Mouse (Mus musculus) right cerebral cortex, adult 2 months (tissue): ENCODE data around the gene Clps.
"Not testable (repeated sequence)": the region's sequence is repeated elsewhere in the genome, so short reads cannot be mapped to it uniquely, and the experiment has no call there.

Experiments
- DNase-seq, 2 experiments: peaks; one replicate each; pipeline ENCODE4 v3.0.0; 2021 to 2022; ENCODE audit warnings: low spot score in 2 of 2

Gene Clps

GRCm38 (mm10) chr17:28560598-28560997 lies at the start of gene Clps:
Clps (minus strand) TSS chr17:28560766.
- no peak for DNase-seq

- no peak for DNase-seq
These were observed 49.0 kb upstream of the Clps start for GRCm38 (mm10) chr17:28609543-28609942.

- DNase-seq: no peak
These were observed 41.1 kb upstream of the Clps start for GRCm38 (mm10) chr17:28601557-28602250.

- no peak for DNase-seq
These were observed 40.2 kb upstream of the Clps start for GRCm38 (mm10) chr17:28600780-28601179.

DNA sequence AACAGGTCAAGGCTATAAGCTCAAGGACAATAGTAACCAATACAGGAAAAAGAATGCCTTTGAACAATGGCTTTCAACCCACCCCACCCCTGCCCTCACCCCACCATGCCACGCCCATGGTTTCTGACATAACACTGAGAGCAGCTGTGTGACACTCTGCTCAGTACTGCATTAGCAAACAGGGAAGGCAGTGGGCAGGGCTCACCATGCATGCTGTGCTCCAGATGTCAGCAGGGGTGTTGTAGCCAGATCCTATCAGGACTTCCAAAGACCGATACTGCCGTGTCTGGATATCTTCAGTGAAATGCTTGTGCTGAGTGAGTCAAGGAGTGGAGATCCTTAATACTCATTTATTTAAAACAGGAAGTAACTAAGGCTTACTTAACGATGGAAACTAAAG lies 33.4 kb upstream of the Clps start:
- no peak for DNase-seq

GRCm38 (mm10) chr17:28592998-28593397 lies 32.4 kb upstream of the Clps start:
- DNase-seq: peak; percentile 71 to 86

DNA sequence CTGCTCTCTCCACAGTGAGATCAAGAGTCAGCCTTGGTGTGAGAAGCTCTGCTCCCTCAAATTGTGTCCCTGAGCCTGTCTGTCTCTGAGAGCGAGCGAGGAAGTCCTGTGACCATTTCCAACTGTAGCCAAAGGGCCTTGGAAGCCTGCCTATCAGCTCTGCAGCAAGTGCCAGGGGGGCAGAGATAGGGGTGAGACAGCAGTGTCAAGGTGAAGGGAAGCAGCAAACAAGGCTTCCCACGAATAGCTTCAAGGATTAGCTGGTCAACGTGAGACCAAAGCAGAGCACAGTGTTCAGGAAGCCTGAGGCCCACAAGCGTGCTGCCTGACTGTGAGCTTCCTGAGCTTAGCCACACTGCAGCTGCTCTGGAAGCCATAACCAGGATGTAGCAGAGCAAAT lies 30.9 kb upstream of the Clps start:
- no peak for DNase-seq

DNA sequence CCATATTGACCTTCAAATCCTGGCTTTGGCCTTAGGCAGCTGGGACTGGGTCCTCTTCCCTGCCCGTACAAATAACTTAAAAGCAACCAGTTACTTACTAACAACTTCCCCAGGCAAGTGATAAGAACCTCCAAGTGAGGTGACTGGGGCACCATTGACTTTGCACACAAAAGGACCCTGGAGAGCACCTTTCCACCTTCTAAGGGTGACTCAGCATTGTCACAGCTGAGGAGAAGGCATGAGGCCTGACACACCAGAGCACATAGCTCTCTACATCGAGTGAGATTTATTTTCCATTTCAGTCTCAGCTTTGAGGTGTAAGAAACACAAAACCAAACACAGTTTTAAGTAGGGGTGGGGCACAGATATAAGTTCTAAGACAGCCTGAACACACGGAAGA lies 30.0 kb upstream of the Clps start:
- no peak for DNase-seq

DNA sequence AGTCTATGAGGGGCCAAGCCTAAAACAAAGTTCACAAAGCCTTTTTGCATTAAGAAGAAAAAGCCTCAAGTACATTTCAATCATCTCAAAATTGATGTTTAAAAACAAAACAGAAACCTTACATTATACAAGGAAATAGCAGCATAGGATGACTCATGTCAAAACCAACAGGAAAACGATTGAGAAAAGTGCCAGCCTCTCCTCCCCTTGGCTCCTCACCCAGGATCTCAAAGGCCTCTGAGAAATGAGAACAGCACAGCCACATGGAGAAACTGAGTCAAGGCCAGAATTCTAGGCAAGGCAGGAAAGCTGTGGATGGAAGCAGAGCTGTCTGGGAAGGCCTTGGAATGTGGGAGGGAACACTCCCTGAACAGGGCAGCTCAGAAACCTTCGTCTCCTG lies 28.0 kb upstream of the Clps start:
- DNase-seq: no peak

GRCm38 (mm10) chr17:28586509-28586908 lies 25.9 kb upstream of the Clps start:
- DNase-seq: no peak

DNA sequence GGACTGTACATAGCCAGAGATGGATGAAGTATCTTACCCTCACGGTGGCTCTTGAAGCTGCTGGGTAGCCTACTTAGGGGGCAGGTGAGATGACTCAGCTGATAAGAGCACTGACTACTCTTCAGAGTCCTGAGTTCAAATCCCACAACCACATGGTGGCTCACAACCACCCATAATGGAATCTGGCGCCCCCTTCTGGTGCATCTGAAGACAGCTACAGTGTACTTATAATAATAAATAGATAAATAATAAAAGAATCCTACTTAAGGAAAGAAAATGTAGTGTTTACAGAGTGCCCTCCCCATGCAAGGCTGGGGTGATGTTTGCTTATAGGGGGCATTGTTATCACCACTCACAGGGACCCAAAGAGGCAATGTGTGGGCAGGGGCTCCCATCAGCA lies 20.5 kb upstream of the Clps start:
- no peak for DNase-seq

GRCm38 (mm10) chr17:28580396-28580795 lies 19.8 kb upstream of the Clps start:
- DNase-seq: no peak

DNA sequence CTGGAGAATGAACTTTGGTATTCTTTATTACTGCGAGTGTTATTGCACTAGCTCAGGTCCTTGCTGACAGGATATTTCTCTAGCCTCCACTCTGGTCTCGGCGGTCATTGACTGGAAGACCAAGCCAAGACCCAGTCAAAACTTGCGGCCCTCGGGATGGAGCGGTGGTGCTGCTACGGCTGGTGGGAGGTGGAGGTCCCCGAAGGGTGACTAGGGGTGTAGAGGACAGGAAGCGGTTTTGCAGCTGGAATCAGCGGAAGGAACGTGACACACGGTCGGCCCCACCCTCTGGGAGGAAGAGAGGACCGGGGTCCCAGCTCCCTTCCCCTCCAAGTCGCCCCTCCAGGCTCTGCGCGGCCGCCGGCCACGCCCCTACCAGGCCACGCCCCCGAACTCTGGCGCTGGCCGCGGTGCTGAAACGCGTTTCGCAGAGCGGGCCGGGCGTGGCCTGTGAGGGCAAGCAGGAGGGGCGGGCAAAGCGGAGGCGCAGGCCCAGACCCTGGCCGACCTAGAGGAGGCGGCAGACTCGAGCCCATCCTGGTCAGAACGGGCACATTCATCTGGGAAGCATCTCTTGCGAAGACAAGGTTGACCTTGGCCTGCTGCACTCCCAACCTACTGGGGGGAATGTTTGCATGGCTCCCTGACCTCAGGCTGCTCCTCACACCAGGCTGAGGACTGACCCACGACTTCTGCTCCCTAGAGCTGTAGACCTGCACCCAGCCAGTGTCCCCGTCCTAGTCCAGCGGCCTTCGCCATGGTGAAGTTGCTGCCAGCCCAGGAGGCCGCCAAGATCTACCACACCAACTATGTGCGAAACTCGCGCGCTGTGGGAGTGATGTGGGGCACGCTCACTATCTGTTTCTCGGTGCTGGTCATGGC lies 14.9 kb upstream of the Clps start, which contains the start of gene Lhfpl5:
Lhfpl5 (plus strand) TSS at position 398 of the 882 bp plus-strand sequence.
- DNase-seq: no peak

DNA sequence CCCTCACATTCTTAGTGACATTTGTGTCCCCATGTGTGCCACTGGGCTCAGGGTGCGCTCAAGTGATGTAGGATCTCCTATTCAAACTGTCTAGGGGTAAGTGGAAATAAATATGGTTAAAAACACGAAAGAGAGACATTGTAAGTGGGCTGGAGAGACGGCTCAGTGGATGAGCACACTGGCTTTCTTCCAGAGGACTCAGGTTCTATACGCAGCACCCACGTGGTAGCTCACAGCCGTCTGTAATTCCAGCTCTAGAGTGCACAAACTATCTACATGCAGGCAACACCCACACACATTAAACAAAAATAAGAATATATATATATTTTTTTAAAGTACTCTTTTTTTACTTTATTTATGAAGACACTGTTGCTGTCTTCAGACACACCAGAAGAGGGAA lies 12.4 kb upstream of the Clps start:
- DNase-seq: peak in 1 of 2 experiments; percentile 41

DNA sequence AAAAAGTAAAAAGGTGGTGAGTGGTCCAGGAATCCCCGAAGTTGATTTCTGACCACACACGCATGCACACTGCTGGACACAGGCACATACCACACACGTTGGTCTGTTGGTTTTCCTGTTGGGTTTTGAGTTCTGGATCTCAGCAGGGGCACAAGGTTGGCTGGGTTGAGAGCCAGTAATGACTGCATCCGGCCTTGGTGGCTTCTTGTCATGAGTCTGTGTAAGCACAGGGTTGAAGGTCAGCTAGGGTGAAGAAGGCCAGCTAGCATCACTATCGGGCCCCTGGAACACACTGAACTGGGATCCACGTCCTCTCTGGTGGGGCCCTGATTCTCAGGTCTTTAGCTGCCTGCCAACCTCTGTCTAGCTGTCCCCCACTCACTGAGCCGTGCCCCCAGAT lies 12.0 kb upstream of the Clps start:
- DNase-seq: no peak

DNA sequence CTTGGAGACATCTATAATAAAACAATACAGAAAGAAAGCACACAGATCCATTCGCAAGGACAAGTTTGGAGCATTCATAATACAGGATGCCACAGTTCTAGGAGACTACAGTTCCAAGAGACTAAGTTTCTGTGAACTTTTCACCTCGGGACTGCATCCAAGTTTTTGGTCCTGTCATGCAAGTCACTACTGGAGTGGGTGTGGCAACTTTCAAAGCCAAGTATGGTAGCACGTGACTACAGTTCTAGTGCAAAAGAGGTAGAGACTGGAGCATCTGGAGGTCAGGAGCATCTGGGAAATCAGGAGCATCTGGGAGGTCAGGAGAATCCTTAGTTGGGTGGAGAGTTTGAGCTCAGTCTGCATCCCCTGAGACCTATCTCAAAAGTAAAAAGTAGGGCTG lies 11.3 kb upstream of the Clps start:
- DNase-seq: no peak

DNA sequence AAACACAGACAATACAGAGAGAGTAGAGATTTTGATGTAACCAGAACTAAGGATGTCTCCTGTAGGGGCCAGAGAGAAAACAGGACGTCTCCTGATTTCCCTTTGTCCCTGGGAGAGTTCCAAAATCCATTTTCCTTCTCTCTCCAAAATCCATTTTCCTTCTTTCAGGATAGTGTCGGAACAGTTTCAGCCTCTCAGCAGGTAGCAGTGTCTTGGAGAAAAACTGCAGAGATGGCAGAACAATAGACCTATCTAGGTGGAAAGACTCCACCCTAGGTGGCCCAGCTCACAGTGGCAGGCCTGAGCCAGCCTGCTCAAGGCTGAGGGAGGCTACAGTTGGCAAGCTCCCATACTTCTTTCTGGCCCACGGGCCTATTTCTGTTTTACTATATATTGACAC lies 7.0 kb upstream of the Clps start:
- DNase-seq: no peak

DNA sequence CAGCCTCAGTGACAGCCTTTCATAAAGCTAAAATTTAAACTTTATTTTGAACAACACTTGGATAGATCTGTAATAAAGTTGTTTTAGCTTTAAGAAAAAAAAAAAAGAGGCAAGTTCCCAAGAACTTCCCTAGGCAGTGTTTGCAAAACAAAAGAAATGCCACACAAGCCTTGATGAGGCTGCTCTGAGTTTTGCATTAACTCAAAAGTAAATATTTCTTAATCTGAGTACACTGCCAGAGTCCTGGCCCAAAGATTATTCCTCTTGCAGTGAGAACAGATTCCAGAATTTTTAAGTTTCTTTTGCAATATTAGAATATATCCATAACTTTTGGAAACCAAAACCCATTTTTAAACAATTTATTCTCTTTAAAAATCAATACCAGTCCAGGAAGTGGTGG lies 4.6 kb upstream of the Clps start:
- DNase-seq: no peak

DNA sequence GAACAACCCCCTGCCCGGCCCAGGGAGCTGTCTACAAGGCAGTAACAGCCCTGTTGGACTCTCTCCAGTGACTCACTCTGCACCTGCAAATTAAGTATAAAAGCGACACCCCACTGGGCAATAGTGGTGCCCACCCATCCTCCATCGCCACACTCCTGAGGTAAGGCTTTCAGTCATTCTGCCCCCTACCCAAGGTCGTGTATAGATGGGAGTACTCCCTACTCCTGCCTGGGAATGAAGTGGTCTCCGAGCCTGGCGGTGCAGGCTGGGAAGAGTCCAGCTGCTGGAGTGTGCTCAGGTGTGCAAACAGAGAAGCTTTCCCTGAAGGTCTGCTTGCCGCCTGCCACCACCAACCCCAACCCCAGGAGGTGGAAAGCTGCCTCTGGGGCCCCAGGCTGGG lies 1.0 kb upstream of the Clps start:
- DNase-seq: no peak

- no peak for DNase-seq
These were observed 2.8 kb downstream of the Clps start for GRCm38 (mm10) chr17:28557772-28558171.

GRCm38 (mm10) chr17:28556635-28557396 lies 3.8 kb downstream of the Clps start:
- no peak for DNase-seq

GRCm38 (mm10) chr17:28554021-28554420 lies 6.5 kb downstream of the Clps start:
- DNase-seq: not testable (repeated sequence)
